Mouse (Mus musculus): ENCODE data around the gene Cyp4a14.
"Not testable (repeated sequence)": the region's sequence is repeated elsewhere in the genome, so short reads cannot be mapped to it uniquely, and the experiment has no call there.

Cyp4a14 gene

GRCm38 (mm10) chr4:115496001-115496400 lies at the start of gene Cyp4a14:
Gene Cyp4a14, minus strand, starts transcription at chr4:115496142.
- DNase-seq (ENCODE audit: low read depth, low spot score), result no peak

- DNase-seq (ENCODE audit: low read depth, low spot score), result no peak
These were observed 49.2 kb upstream of the Cyp4a14 start for GRCm38 (mm10) chr4:115545101-115545500.

DNA sequence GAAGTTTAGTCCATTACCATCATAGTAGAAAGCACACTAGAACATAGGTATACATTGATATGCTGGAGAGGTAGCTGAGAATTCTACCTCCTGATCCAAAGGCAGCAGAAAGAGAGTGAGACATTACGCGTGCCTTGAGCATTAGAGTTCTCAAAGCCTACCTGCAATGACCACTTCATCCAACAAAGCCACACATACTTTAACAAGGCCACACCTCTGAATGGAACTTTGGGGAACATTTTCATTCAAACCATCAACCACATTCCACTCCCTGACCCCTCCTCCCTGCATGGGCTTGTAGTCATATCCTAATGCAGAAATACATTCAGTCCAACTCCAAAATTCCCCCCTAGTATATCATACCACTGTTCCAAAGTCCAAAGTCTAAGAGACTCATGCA lies 25.8 kb upstream of the Cyp4a14 start:
- no peak for DNase-seq (ENCODE audit: low read depth, low spot score)

DNA sequence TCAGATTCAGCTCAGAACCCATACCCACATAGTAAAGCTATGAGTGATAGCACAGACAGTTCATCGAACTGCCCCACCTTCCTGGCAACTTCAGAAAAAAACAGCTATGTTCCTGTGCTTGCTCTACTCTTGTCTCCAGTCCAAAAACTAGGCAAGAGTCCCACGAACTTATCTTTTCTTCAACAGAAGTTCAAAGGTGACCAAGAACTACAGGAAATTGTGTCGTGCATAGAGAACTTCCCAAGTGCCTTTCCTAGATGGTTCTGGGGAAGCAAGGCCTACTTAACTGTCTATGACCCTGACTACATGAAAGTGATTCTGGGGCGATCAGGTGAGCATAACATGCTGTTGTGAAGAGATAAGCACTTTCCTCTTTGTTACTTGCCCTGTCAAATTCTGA lies 23.5 kb upstream of the Cyp4a14 start:
- DNase-seq (ENCODE audit: low read depth, low spot score), result no peak

DNA sequence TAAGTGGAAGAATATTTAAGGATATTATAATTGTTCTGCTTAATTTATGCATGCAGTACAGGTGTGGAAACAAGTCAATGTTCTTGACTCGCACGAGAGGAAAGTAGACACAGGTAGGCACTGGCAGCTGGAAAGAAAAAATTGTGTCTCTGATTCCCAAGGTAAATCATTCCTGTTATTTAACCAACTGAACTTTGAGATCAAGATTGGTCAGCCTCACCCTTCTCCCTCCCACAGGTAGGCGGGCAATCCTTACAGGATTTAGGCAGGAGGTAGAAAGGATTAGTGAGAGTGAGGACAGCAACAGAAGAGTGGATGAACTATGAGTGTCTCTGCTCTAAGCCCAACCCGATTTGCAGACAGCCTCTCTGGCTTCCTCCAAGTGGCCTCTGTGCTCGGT lies 22.1 kb upstream of the Cyp4a14 start, which contains the start of gene Cyp4a10:
Gene Cyp4a10, plus strand, starts transcription at position 265 of the 400 bp plus-strand sequence.
- not testable (repeated sequence) for DNase-seq (ENCODE audit: low read depth, low spot score)

- DNase-seq (ENCODE audit: low read depth, low spot score), result not testable (repeated sequence)
These were observed 18.0 kb upstream of the Cyp4a14 start for GRCm38 (mm10) chr4:115513964-115514363.

- no peak for DNase-seq (ENCODE audit: low read depth, low spot score)
These were observed 1.5 kb upstream of the Cyp4a14 start for GRCm38 (mm10) chr4:115497466-115497865.

DNA sequence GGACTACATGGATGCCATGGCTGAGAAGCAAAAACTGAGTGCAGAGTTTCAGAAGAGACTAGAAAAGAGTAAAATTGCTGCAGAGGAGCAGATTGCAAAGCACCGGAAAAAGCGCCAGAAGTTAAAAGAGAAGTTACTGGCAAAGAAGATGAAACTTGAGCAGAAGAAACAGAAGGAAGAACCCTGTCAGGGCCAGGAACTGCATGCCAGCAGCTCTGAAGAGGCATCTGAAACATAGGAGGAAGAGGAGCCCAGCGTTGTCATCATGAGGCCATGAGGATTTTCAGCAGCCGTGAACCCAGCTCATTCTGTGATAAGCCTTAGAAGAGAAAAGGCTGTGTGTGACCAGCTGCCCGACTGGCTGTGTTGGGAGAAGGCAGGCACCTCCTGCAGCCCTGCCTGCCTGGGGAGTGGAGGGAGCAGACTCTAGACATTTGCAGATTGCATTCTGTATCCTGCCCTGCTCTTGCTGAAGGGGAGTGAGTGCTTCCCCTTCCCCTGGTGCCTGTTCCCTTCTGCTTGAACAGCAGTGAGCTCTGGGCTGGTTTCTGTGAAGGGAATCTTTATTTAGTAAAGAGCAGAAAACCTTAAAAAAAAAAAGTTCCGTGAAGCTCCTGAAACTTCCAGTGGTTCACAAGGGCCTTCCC lies 14.8 kb downstream of the Cyp4a14 start:
- DNase-seq (ENCODE audit: low read depth, low spot score), result no peak

DNA sequence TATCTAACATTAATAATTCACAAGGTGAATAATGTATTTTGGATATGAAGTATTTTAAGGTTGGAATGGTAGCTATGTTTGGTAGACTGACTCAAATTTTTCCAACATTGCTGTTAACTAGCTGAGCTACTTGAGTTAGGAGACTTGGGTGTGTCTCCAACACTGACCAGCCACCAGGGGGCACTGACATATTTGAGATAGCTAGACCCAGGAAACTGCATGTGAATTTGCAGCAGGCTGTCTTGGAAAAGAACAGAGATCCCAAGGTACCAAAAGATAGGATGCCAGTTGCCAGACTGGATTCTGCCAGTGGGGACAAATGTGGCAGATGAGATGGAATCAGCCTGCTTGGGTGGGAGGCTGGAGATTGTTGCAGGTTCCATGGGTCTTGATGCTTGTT lies 19.9 kb downstream of the Cyp4a14 start:
- DNase-seq (ENCODE audit: low read depth, low spot score), result not testable (repeated sequence)

DNA sequence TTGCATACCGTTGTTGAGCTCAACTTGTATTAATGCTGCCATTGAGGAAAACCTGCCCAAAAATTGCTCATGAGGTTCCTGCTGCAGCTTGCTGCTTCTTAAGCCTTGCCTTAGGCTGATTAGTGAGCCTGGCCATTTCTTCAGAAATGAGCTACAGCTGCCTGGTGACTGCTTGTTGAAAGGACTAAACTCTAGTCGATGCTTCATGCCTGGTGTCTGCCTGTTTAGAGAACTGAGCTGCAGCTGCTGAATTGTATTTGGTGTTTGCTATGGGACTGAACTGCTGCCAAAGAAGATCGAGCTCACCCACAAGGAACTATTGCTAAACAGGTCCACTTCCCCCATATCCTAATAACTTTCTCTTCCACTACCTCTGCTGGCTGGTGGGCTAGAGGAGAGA lies 22.4 kb downstream of the Cyp4a14 start:
- not testable (repeated sequence) for DNase-seq (ENCODE audit: low read depth, low spot score)

- DNase-seq (ENCODE audit: low read depth, low spot score), result no peak
These were observed 43.6 kb downstream of the Cyp4a14 start, which contains the start of gene Cyp4a30b for GRCm38 (mm10) chr4:115452304-115452703. Gene Cyp4a30b, plus strand, starts transcription at chr4:115452604.

DNA sequence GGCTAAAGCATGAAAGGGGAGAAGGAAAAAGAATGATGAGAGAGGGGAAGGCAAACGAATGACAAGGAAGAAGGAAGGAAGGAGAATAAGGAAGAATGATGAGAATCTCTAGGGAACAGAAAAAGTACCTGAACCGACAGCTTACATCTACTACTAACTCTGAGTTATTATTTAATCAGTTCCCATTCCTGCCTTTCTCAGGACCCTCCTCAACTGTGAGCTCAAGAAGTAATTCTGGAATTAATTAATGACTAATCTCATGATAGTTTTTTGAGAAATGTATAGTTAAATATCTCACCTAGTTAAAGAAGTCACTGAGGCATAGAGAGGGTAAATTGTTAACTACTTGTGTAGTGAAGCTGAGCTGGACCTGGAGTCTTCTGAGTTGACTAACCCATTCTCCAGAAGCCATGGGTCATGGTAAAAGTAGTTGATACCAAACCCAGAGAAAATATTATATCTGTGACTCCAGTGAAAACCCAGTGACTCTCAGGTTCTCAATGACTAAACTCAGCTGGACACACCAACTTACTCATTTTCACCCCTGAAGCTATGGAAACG lies 45.3 kb downstream of the Cyp4a14 start:
- no peak for DNase-seq (ENCODE audit: low read depth, low spot score)
